Mouse (Mus musculus) lung, postnatal 0 days (tissue): ENCODE results near the gene Prkcz.

Experiments
- CTCF ChIP-seq: IDR thresholded peaks from 2 replicates; pipeline ENCODE4 v1.5.1; 2016; ENCODE audit warnings: antibody characterized with exemption, mild to moderate bottlenecking
- EP300 ChIP-seq: IDR thresholded peaks from 2 replicates; pipeline ENCODE4 v1.6.1; 2016; ENCODE audit warnings: antibody characterized with exemption, mild to moderate bottlenecking, control low read depth

GRCm38 (mm10) chr4:155215773-155216630, 145.2 kb downstream of the Prkcz start:
- TF ChIP-seq CTCF, result peak; percentile 46; the same call in 1 of the 2 replicates
- no peak for TF ChIP-seq EP300
